ENCODE assay signal across 21 mouse cellular contexts in genomic region chr2:41287370-41288059, GRCm38 (mm10).
"Had no signal": no experiment of that assay in that cellular context is flagged by ENCODE, and none has a peak within 500 bp of the region (broad histone marks: within the 10 kb centered on the region; RNA-seq: fewer than 3 reads in every experiment).

No protein-coding gene starts in this region.

- ATAC-seq: intestine, embryonic 15.5 days; liver, embryonic 12.5 days; midbrain, embryonic 13.5 days; midbrain, embryonic 16.5 days had no signal

- H3K9ac ChIP-seq: intestine, embryonic 15.5 days; limb, embryonic 13.5 days; liver, embryonic 12.5 days; liver, embryonic 15.5 days; lung, embryonic 15.5 days; midbrain, embryonic 13.5 days; neural tube, embryonic 13.5 days; stomach, embryonic 15.5 days had no signal

- H3K4me2 ChIP-seq: intestine, embryonic 15.5 days; limb, embryonic 13.5 days; liver, embryonic 12.5 days; liver, embryonic 15.5 days; lung, embryonic 15.5 days; midbrain, embryonic 13.5 days; neural tube, embryonic 13.5 days; stomach, embryonic 15.5 days had no signal

- H3K27me3 ChIP-seq: intestine, embryonic 15.5 days; limb, embryonic 13.5 days; liver, embryonic 12.5 days; liver, embryonic 15.5 days; lung, embryonic 15.5 days; midbrain, embryonic 13.5 days; neural tube, embryonic 13.5 days; stomach, embryonic 15.5 days had no signal

- DNase-seq: kidney, adult 18-20 months; kidney, adult 9 months; kidney, postnatal 14 days; liver; lung, adult 18-20 months; lung, postnatal 10 days; right cerebral cortex, postnatal 25 days; spleen, adult 18-20 months; thymus, postnatal 25 days had no signal

- H3K4me1 ChIP-seq: intestine, embryonic 15.5 days; limb, embryonic 10.5 days; limb, embryonic 13.5 days; liver, embryonic 12.5 days; liver, embryonic 15.5 days; lung, embryonic 15.5 days; midbrain, embryonic 13.5 days; neural tube, embryonic 13.5 days; stomach, embryonic 15.5 days had no signal

- H3K4me3 ChIP-seq: intestine, embryonic 15.5 days; limb, embryonic 10.5 days; limb, embryonic 13.5 days; liver, embryonic 12.5 days; liver, embryonic 15.5 days; lung, embryonic 15.5 days; midbrain, embryonic 13.5 days; myocyte; neural tube, embryonic 13.5 days; stomach, embryonic 15.5 days had no signal

- H3K27ac ChIP-seq: intestine, embryonic 15.5 days; limb, embryonic 10.5 days; limb, embryonic 13.5 days; liver, embryonic 12.5 days; liver, embryonic 15.5 days; lung, embryonic 15.5 days; macrophage; midbrain, embryonic 13.5 days; neural tube, embryonic 13.5 days; stomach, embryonic 15.5 days had no signal

- H3K36me3 ChIP-seq: intestine, embryonic 15.5 days; limb, embryonic 10.5 days; limb, embryonic 13.5 days; liver, embryonic 12.5 days; liver, embryonic 15.5 days; lung, embryonic 15.5 days; midbrain, embryonic 13.5 days; neural tube, embryonic 13.5 days; stomach, embryonic 15.5 days had no signal

- H3K9me3 ChIP-seq: intestine, embryonic 15.5 days; limb, embryonic 10.5 days; limb, embryonic 13.5 days; liver, embryonic 12.5 days; liver, embryonic 15.5 days; lung, embryonic 15.5 days; midbrain, embryonic 13.5 days; neural tube, embryonic 13.5 days; stomach, embryonic 15.5 days had no signal
